Mouse (Mus musculus) cerebellum, postnatal 25 days (tissue): ENCODE measurements around the gene Nol9.
A peak's percentile ranks its signal among the peaks of the same experiment; 100 is the strongest.

Experiments
- DNase-seq, 2 experiments: peaks; one replicate each; pipeline ENCODE4 v3.0.0; 2021; ENCODE audit warnings: mixed read lengths in 2 of 2

The Nol9 gene

DNA sequence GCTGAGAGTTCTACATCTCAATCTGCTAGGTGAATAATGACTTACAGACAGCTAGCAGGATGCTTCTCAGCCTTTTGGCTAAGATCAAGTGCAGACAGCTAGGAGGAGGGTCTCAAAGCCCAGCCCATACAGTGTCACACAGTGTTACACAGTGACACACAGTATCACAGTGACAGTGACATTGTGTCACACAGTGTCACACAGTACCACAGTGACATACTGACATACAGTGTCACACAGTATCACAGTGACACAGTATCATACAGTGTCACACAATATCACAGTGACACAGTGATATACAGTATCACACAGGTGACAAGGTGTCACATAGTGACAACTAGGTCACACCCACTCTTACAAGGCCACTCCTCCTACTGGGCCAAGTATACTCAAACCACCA is 28.2 kb downstream of the Nol9 start:
- DNase-seq = no peak

- DNase-seq = no peak
Measured at GRCm38 (mm10) chr4:152068166-152068724, 29.1 kb downstream of the Nol9 start.

- no peak for DNase-seq
Measured at GRCm38 (mm10) chr4:152069245-152069644, 30.1 kb downstream of the Nol9 start.

DNA sequence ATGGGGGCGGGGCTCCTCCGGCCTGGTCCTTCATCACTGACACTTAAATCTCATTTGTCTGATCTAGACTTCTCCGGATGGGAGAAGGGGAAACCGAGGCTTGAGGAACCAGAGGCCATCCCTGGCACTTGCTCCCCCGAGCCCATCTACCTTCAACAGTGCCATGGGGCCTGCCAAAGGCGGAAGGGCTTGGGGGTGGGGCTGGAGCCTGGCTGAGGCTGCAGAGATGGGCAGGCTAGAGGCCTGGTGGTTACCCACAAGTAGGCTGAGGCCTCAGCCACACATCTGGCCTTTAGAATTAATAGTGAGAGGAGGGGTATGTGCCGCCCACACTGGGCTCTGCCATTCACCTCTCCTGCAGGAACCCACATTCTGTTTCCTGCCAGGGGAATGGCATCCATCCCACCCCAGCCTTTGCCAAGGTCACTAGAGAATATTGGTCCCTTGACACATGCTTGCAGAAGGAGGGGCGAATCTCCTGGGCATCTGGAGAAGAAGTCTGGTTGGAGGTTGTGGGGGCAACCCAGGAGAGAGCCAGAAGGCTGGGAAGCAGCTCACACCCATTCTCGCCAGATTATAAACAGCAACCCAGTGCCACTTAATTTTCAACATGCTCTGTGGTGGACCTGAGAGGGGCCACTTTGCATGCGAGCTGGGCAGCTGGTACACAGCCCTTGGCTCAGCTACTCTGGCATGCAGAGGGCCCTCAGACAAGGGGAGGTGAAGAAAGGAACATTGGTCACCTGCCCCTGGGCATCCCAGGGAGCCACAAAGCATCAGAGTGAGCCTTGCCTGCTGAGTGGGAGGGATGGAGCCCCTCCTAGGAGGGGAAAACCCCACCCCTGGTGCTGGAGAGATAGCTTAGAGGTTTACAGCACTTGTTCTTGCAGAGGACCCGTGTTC is 31.6 kb downstream of the Nol9 start:
- DNase-seq = no peak

GRCm38 (mm10) chr4:152072121-152072601 is 33.0 kb downstream of the Nol9 start, which contains the start of gene Plekhg5:
Gene Plekhg5 (plus strand): TSS chr4:152072498.
- no peak for DNase-seq

DNA sequence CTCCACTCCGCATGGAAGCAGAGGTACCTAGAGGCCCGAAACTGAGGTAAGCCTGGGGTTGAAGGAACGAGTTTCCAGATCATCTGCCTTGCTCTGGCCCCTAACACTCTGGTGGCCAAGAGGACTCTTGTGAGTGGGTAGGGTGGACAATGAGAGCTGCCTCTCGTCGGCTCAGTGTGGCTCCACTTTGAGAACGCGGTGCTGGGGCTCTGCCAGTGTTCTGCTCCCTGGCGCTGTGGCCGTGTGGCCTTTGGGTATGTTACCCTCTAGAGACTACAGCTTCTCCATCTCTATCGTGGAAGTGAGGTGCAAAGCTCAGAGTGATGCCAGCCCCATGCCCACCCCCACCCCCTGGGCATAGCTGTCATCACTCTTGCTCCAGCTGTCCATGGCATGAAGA is 33.5 kb downstream of the Nol9 start:
- DNase-seq = no peak

GRCm38 (mm10) chr4:152073715-152074114 is 34.6 kb downstream of the Nol9 start:
- no peak for DNase-seq

GRCm38 (mm10) chr4:152074548-152074947 is 35.4 kb downstream of the Nol9 start:
- DNase-seq = no peak

DNA sequence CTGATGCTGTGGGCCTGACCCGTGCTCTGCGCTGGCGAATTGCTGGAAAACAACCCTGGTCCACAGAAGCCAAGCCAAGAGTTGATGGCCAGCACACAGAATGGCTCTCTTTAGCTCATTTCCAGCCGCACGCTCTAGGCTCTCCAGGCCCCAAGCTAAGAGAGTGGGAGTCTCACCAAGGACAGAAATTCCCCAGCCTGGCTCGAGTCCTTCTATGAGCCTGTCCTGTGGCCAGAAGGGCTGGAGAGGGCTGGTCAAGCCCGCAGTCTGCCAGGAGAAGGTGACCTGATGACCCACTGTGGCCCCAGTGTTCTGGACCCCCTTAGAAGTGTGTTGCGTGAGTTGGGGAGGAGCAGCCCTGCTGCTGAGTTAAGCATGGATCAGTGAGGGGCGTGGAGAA is 38.1 kb downstream of the Nol9 start:
- DNase-seq = no peak

- DNase-seq = no peak
Measured at GRCm38 (mm10) chr4:152078105-152078530, 39.0 kb downstream of the Nol9 start.

DNA sequence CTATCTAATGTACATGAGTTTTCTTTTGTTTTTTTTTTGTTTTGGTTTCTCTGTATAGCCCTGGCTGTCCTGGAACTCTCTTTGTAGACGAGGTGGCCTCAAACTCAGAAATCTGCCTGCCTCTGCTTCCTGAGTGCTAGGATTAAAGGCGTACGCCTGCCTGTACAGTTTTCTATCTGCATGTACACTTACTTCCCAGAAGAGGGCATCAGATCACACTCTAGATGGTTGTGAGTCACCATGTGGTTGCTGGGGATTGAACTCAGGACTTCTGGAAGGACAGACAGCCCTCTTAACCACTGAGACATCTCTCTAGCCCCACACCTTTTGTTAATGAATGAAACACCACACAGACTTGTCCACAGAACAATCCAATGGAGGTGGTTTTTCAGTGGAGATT is 40.1 kb downstream of the Nol9 start:
- no peak for DNase-seq

GRCm38 (mm10) chr4:152079931-152080330 is 40.8 kb downstream of the Nol9 start:
- no peak for DNase-seq

DNA sequence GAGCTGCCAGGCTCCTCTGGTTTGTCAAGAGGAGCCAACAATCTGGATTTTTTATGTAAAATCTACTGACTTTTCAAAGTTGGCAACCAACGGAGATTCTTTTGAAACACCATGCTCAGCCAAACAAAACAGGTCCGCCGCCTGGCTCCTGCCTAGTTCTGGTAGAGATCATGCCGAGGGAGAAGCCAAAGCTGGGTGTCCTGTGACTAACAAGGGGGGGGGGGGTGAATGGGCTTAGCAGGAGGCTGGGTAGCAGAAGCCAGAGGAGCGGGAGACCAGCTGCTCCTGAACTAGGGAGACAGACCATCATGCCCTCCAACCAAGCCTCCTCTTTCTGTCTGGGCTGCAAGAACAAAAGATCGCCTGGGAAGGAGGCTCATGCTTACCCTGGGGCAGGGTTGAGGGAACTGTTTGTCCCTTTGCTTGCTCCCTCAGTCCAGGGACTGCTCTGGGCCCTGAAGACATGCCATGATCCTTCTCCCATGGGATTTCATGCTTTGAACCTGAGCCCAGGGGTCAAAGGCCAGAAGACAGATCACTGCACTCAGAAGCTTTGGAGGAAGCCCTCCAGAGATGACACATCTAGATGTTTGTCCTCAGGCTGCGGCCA is 44.6 kb downstream of the Nol9 start:
- DNase-seq = no peak

GRCm38 (mm10) chr4:152084616-152085015 is 45.5 kb downstream of the Nol9 start:
- DNase-seq = no peak

DNA sequence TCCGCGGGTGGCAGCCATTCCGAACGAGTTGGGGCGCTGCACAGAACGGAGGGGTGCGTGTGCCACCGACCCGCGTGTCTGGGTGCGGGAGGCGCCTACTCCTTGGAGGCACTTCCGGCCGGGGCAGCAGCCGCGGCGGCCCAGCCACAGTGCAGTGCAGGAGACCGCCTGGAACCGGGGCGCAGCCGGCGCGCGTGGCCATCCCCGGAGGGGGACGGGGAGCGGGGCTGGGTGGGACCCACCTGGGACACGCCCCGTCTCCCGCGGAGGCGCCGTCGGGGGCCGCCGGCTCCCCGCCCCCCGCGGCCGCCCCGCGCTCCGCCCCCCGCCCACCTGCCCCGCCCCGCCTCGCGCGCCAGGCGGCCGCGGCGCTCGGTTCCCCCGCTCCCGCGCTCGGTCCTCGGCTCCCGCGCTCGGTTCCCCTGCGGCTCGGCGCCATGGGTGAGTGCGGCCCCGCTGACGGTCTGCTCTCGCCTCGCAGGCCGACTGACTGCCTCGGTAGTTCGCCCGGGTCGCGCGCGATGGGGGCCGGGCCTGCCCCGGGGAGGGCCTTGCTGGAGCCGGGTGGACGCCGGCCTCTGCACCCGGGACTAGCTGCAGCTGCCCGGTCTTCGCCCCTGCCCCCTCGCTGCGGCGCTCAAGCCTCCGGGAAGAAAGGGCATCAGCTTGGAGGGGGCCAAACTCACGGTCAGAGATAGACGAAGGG is 47.5 kb downstream of the Nol9 start:
- peak in 1 of 2 experiments; percentile 35 for DNase-seq

GRCm38 (mm10) chr4:152087211-152088081 is 48.3 kb downstream of the Nol9 start:
- DNase-seq = no peak

- no peak for DNase-seq
Measured at GRCm38 (mm10) chr4:152088133-152088532, 49.0 kb downstream of the Nol9 start.

DNA sequence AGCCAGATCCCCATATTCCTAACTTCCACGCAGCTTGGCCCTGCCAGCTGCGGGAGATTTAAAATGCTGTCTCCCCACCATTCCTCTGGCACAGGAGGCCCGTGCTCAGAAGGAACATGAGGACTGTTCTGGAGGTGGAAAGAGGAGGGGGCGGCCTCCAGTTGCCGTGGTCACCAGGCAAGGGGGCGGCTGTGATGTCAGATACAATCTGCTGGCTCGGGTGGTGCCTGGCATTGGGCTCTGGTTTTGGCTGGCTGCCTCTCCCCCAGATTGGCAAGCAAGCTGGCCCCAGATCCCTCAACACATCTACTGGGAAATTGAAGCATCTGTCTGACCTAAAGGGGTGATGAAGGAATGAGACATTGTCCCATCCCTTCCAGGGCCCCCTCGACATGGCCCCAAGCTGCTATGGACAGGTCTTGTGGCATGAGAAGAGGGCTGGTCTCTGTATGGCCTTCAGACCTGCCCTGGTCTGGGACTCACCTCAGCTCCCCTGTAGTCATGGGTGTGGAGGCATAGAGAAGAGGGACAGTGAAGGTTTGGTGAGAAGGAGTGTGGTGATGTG is 49.5 kb downstream of the Nol9 start:
- DNase-seq = no peak

DNA sequence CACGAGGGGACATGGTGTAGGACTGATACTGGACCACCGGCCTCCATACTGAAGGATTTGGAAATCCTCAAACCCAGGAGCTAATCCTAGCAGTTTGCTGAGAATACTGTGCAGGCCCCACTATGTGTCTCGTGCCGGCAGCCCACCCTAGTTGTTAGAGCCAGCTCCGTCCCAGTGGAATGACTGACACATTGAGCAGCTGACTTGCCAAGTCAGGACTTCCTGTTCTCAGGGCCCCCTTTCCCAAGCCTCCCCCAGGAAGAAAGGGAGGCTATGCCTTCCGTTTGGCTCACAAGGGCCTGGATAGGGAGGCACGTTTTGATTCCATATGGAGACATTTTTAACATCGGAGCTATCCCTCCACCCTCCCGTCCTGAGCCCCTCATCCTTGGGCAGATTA is 51.1 kb downstream of the Nol9 start:
- no peak for DNase-seq

GRCm38 (mm10) chr4:152092751-152093293 is 53.7 kb downstream of the Nol9 start:
- no peak for DNase-seq

DNA sequence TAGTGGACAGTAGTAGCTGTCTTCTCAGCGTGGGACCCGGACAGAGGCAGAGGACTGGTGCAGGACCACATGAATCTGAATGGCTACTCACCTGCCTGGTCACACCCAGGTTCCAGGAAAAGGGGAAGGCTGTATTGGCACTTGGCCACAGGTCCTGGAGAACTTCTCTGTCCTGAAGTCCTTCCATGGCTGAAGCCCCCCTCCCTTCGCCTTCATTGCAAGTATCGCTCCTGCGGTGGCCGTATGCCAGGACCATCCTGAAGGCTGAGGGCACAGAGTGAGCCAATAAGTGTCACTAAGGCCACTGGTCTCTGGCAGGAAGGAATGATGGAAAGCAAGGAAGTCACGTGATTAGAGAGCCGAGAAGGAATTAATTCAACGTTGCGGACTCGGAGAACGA is 55.1 kb downstream of the Nol9 start:
- no peak for DNase-seq
